Mouse (Mus musculus): ENCODE measurements at regions not wholly inside any gene's neighbourhood (a gene's known extent, or its start where the extent isn't known, plus 50 kb on each side); places are given as distances from the start of the nearest gene placed in this dataset.

- Histone ChIP-seq H3K36me3 (ENCODE audit: control insufficient read depth, insufficient read depth, low read length) (no peaks in the 10 kb centered on the region), H3K4me2 (no peak overlapping the region), H3K9me3 (replicated peaks; ENCODE audit: control insufficient read depth, low read length) (no peaks in the 10 kb centered on the region), H3K27me3 (ENCODE audit: control insufficient read depth, insufficient read depth, low read length) (no peaks in the 10 kb centered on the region), H3K4me3 (ENCODE audit: low read depth, low read length) (no peak overlapping the region), H3K9ac (ENCODE audit: low read depth, low read length) (no peak overlapping the region), H3K27ac (ENCODE audit: low read depth, low read length) (no peak overlapping the region), H3K4me1 (ENCODE audit: control insufficient read depth, insufficient read depth, low read length) (no peaks in the 10 kb centered on the region)
- ATAC-seq (replicated peaks; ENCODE audit: insufficient number of reproducible peaks, low FRiP score, low TSS enrichment), result no peak
- 91% methylated on average over 3 of the region's 3 CpGs for WGBS (ENCODE audit: insufficient replicate concordance)
Observed at GRCm38 (mm10) chr6:66012675-66013074, 60.3 kb downstream of the 4930544G11Rik start.

- Histone ChIP-seq H3K36me3 (ENCODE audit: control insufficient read depth, insufficient read depth, low read length) (no peaks in the 10 kb centered on the region), H3K9me3 (replicated peaks; ENCODE audit: control insufficient read depth, low read length) (no peaks in the 10 kb centered on the region), H3K4me3 (ENCODE audit: low read depth, low read length) (no peak overlapping the region), H3K9ac (ENCODE audit: low read depth, low read length) (no peak overlapping the region), H3K4me2 (no peak overlapping the region), H3K27me3 (ENCODE audit: control insufficient read depth, insufficient read depth, low read length) (no peaks in the 10 kb centered on the region), H3K27ac (ENCODE audit: low read depth, low read length) (no peak overlapping the region), H3K4me1 (ENCODE audit: control insufficient read depth, insufficient read depth, low read length) (no peaks in the 10 kb centered on the region)
- no peak for ATAC-seq (replicated peaks; ENCODE audit: insufficient number of reproducible peaks, low FRiP score, low TSS enrichment)
- WGBS (ENCODE audit: insufficient replicate concordance), result 70% methylated on average over 1 of the region's 1 CpGs
Observed at GRCm38 (mm10) chr6:66023531-66023930, 71.1 kb downstream of the 4930544G11Rik start.

DNA sequence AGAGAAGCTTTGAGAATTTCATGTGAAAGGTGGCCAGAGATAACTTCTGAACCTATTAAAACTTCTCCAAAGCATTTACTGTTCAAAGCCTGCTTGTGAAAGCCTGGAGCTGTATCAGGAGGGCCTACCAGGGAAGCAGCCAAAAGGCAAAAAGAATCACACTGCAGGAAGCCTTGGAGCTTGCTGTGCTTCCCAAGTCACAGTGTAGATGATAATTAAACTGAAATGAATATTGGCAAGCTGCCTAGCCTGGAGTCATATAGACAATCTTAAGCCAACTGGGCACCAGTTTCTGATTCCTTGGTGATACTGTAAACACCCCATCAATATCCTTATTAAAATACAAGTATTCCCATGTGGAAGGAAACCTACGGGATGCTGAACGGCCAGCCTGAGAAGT, 84.4 kb downstream of the 4930544G11Rik start:
- Histone ChIP-seq H3K9me3 (replicated peaks; ENCODE audit: control insufficient read depth, low read length) (no peaks in the 10 kb centered on the region), H3K27me3 (ENCODE audit: control insufficient read depth, insufficient read depth, low read length) (no peaks in the 10 kb centered on the region), H3K27ac (ENCODE audit: low read depth, low read length) (no peak overlapping the region), H3K9ac (ENCODE audit: low read depth, low read length) (no peak overlapping the region), H3K4me3 (ENCODE audit: low read depth, low read length) (no peak overlapping the region), H3K4me2 (no peak overlapping the region), H3K4me1 (ENCODE audit: control insufficient read depth, insufficient read depth, low read length) (no peaks in the 10 kb centered on the region), H3K36me3 (ENCODE audit: control insufficient read depth, insufficient read depth, low read length) (no peaks in the 10 kb centered on the region)
- WGBS (ENCODE audit: insufficient replicate concordance), result 80% methylated on average over 2 of the region's 2 CpGs
- ATAC-seq (replicated peaks; ENCODE audit: insufficient number of reproducible peaks, low FRiP score, low TSS enrichment), result no peak

DNA sequence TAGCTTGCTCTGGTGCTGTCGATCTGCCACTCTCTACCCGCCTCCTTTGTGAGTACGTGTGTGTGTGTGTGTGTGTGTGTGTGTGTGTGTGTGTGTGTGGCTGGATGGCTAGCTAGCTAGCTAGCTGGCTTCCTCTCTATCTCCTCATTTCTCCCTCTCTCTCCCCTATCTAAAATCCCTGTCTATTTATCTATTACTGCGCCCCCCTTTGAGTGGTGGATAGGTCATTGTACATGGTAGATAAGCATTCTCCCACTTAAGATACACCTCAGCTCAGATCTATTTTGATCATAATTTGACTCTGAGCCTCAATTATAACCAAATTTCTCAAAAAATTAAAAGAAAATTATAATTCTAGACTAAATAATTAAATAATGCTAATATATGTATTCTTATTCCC, 99.4 kb downstream of the 4930544G11Rik start:
- H3K27ac ChIP-seq (ENCODE audit: low read depth, low read length), result peak overlapping the region; percentile 82; the same call in 1 of the 2 replicates
- H3K36me3 ChIP-seq (ENCODE audit: control insufficient read depth, insufficient read depth, low read length), result no peaks in the 10 kb centered on the region
- H3K4me2 ChIP-seq, result no peak overlapping the region
- H3K9me3 ChIP-seq (replicated peaks; ENCODE audit: control insufficient read depth, low read length), result no peaks in the 10 kb centered on the region
- no peak overlapping the region for H3K9ac ChIP-seq (ENCODE audit: low read depth, low read length)
- H3K4me3 ChIP-seq (ENCODE audit: low read depth, low read length), result no peak overlapping the region
- no peaks in the 10 kb centered on the region for H3K4me1 ChIP-seq (ENCODE audit: control insufficient read depth, insufficient read depth, low read length)
- no peaks in the 10 kb centered on the region for H3K27me3 ChIP-seq (ENCODE audit: control insufficient read depth, insufficient read depth, low read length)
- ATAC-seq (replicated peaks; ENCODE audit: insufficient number of reproducible peaks, low FRiP score, low TSS enrichment), result peak; percentile 34; the same call in 1 of the 2 replicates
- WGBS (ENCODE audit: insufficient replicate concordance), result 50% methylated on average over 4 of the region's 4 CpGs

DNA sequence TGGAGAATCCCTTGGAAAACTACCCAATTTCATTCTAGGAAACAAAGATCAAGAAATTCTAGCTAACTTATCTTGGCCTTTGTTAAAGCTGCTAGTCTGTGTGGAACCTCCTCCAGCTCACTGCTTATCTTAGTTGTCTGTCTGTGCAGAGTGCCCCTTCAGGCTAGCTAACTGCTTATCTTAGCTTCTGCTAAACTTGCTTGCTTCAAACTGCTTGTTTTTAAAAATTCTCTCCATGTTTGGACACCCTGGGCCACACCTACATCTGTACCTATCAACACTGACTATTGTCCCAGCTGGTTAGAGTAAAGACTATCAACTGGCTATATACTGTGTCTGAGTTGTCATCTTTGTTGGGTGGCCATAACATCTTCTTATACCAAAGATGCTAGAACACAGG, 100.0 kb downstream of the 4930544G11Rik start:
- H3K4me2 ChIP-seq, result no peak overlapping the region
- H3K27me3 ChIP-seq (ENCODE audit: control insufficient read depth, insufficient read depth, low read length), result no peaks in the 10 kb centered on the region
- peak overlapping the region; percentile 82 for H3K27ac ChIP-seq (ENCODE audit: low read depth, low read length)
- no peak overlapping the region for H3K9ac ChIP-seq (ENCODE audit: low read depth, low read length)
- ATAC-seq (replicated peaks; ENCODE audit: insufficient number of reproducible peaks, low FRiP score, low TSS enrichment), result peak; percentile 94
- no peaks in the 10 kb centered on the region for H3K4me1 ChIP-seq (ENCODE audit: control insufficient read depth, insufficient read depth, low read length)
- H3K9me3 ChIP-seq (replicated peaks; ENCODE audit: control insufficient read depth, low read length), result no peaks in the 10 kb centered on the region
- H3K4me3 ChIP-seq (ENCODE audit: low read depth, low read length), result no peak overlapping the region
- H3K36me3 ChIP-seq (ENCODE audit: control insufficient read depth, insufficient read depth, low read length), result no peaks in the 10 kb centered on the region

- Histone ChIP-seq H3K9me3 (replicated peaks; ENCODE audit: control insufficient read depth, low read length) (no peaks in the 10 kb centered on the region), H3K9ac (ENCODE audit: low read depth, low read length) (no peak overlapping the region), H3K4me1 (ENCODE audit: control insufficient read depth, insufficient read depth, low read length) (no peaks in the 10 kb centered on the region), H3K36me3 (ENCODE audit: control insufficient read depth, insufficient read depth, low read length) (no peaks in the 10 kb centered on the region), H3K27me3 (ENCODE audit: control insufficient read depth, insufficient read depth, low read length) (no peaks in the 10 kb centered on the region), H3K4me2 (no peak overlapping the region), H3K4me3 (ENCODE audit: low read depth, low read length) (no peak overlapping the region), H3K27ac (ENCODE audit: low read depth, low read length) (peak overlapping the region; percentile 41; the same call in 1 of the 2 replicates)
- ATAC-seq (replicated peaks; ENCODE audit: insufficient number of reproducible peaks, low FRiP score, low TSS enrichment), result peak; percentile 72
- 50% methylated on average over 2 of the region's 2 CpGs for WGBS (ENCODE audit: insufficient replicate concordance)
Observed at GRCm38 (mm10) chr6:66053197-66053596, 100.8 kb downstream of the 4930544G11Rik start.

GRCm38 (mm10) chr6:66068874-66069273, 116.5 kb downstream of the 4930544G11Rik start:
- Histone ChIP-seq H3K9ac (ENCODE audit: low read depth, low read length) (no peak overlapping the region), H3K4me1 (ENCODE audit: control insufficient read depth, insufficient read depth, low read length) (no peaks in the 10 kb centered on the region), H3K4me3 (ENCODE audit: low read depth, low read length) (no peak overlapping the region), H3K9me3 (replicated peaks; ENCODE audit: control insufficient read depth, low read length) (no peaks in the 10 kb centered on the region), H3K4me2 (no peak overlapping the region), H3K36me3 (ENCODE audit: control insufficient read depth, insufficient read depth, low read length) (no peaks in the 10 kb centered on the region), H3K27ac (ENCODE audit: low read depth, low read length) (no peak overlapping the region), H3K27me3 (ENCODE audit: control insufficient read depth, insufficient read depth, low read length) (no peaks in the 10 kb centered on the region)
- ATAC-seq (replicated peaks; ENCODE audit: insufficient number of reproducible peaks, low FRiP score, low TSS enrichment), result no peak
- 78% methylated on average over 2 of the region's 2 CpGs for whole genome bisulfite sequencing (ENCODE audit: insufficient replicate concordance)

DNA sequence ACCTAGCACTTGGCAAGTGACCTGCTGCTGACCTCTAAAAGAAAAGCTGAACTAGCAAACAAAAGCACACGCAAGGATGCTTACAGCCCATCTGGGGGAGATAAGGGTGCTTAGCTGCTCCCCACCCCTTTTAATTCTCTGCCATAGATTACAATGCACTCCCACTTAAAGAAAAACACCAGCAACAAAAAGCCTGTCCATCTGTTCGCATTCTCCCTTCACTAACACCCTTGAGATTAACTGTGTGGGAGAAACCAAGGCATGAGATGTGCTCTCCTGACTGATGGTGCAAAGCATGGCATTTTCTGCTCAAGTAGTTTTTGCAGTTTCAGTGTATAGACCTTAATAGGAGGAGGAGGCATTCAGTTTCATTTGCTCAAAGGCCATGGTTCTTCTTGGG, 125.0 kb downstream of the 4930544G11Rik start:
- no peaks in the 10 kb centered on the region for H3K4me1 ChIP-seq (ENCODE audit: control insufficient read depth, insufficient read depth, low read length)
- H3K9me3 ChIP-seq (replicated peaks; ENCODE audit: control insufficient read depth, low read length), result no peaks in the 10 kb centered on the region
- no peak for ATAC-seq (replicated peaks; ENCODE audit: insufficient number of reproducible peaks, low FRiP score, low TSS enrichment)
- H3K4me3 ChIP-seq (ENCODE audit: low read depth, low read length), result no peak overlapping the region
- no peak overlapping the region for H3K27ac ChIP-seq (ENCODE audit: low read depth, low read length)
- no peaks in the 10 kb centered on the region for H3K36me3 ChIP-seq (ENCODE audit: control insufficient read depth, insufficient read depth, low read length)
- H3K9ac ChIP-seq (ENCODE audit: low read depth, low read length), result no peak overlapping the region
- 22% methylated on average over 2 of the region's 2 CpGs for WGBS (ENCODE audit: insufficient replicate concordance)
- H3K27me3 ChIP-seq (ENCODE audit: control insufficient read depth, insufficient read depth, low read length), result no peaks in the 10 kb centered on the region
- H3K4me2 ChIP-seq, result no peak overlapping the region

DNA sequence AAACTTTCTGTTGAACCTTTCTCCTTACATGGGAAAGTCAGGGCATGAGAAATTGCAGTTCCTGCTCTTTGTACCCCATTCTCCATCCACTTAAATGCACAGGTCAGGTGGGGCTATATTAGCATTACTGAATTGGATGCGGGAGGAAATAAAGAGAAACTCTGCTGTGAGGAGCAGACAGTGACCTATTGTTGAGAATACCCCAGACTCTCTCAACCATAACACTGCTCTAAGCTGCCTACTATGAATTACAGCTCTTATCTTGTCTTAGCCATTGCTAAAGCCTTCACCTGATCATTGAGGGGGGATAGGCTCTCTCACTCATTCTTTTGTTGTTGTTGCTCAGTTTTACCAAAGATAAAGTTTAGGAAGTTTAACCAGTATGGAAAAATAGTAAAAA, 126.4 kb downstream of the 4930544G11Rik start:
- H3K9me3 ChIP-seq (replicated peaks; ENCODE audit: control insufficient read depth, low read length), result no peaks in the 10 kb centered on the region
- ATAC-seq (replicated peaks; ENCODE audit: insufficient number of reproducible peaks, low FRiP score, low TSS enrichment), result no peak
- WGBS (ENCODE audit: insufficient replicate concordance), result 97% methylated on average over 1 of the region's 1 CpGs

More for the DNA sequence above, 126.4 kb downstream of the 4930544G11Rik start:
- Histone ChIP-seq H3K4me1 (ENCODE audit: control insufficient read depth, insufficient read depth, low read length) (no peaks in the 10 kb centered on the region), H3K36me3 (ENCODE audit: control insufficient read depth, insufficient read depth, low read length) (no peaks in the 10 kb centered on the region), H3K4me2 (no peak overlapping the region), H3K27me3 (ENCODE audit: control insufficient read depth, insufficient read depth, low read length) (no peaks in the 10 kb centered on the region), H3K27ac (ENCODE audit: low read depth, low read length) (no peak overlapping the region), H3K9ac (ENCODE audit: low read depth, low read length) (no peak overlapping the region), H3K4me3 (ENCODE audit: low read depth, low read length) (no peak overlapping the region)

Data from heart, embryonic 11.5 days (tissue).